8 mouse cellular contexts compared by ENCODE assay signal in genomic region chr12:55452839-55453238, GRCm38 (mm10). TPM values are rescaled to one million over a fixed set of nuclear protein-coding genes. Genes with fewer than 3 reads are reported as not detected.
DNase-seq lines count a peak whose midpoint lies in the region; ATAC-seq lines count a peak whose summit lies in the region.
"Had no signal": no experiment of that assay in that cellular context is flagged by ENCODE, and none has a peak within 500 bp of the region (broad histone marks: within the 10 kb centered on the region; RNA-seq: fewer than 3 reads in every experiment).

No protein-coding gene starts in this region.

- no peak overlapping the region for H3K9ac ChIP-seq in heart, embryonic 15.5 days
- no peak overlapping the region for H3K9ac ChIP-seq in lung, embryonic 15.5 days
- no peak overlapping the region for H3K9ac ChIP-seq in embryonic facial prominence, embryonic 13.5 days
- no peak overlapping the region for H3K9ac ChIP-seq in stomach, embryonic 14.5 days (replicated peaks; ENCODE audit: low read depth, low read length)

- no peaks in the 10 kb centered on the region for H3K27me3 ChIP-seq in heart, embryonic 15.5 days
- no peaks in the 10 kb centered on the region for H3K27me3 ChIP-seq in heart, embryonic 10.5 days (ENCODE audit: insufficient read depth, poor library complexity, severe bottlenecking)
- H3K27me3 ChIP-seq in lung, embryonic 15.5 days: no peaks in the 10 kb centered on the region
- no peaks in the 10 kb centered on the region for H3K27me3 ChIP-seq in embryonic facial prominence, embryonic 13.5 days
- no peaks in the 10 kb centered on the region for H3K27me3 ChIP-seq in stomach, embryonic 14.5 days (ENCODE audit: control insufficient read depth, insufficient read depth, low read length)
- H3K27me3 ChIP-seq in forebrain, embryonic 10.5 days (ENCODE audit: poor library complexity, severe bottlenecking): no peaks in the 10 kb centered on the region

- 49% methylated on average over 5 of the region's 5 CpGs for WGBS in heart, embryonic 15.5 days
- WGBS in heart, embryonic 10.5 days: 56% methylated on average over 5 of the region's 5 CpGs
- 26% methylated on average over 5 of the region's 5 CpGs for WGBS in lung, embryonic 15.5 days
- WGBS in embryonic facial prominence, embryonic 13.5 days: 32% methylated on average over 5 of the region's 5 CpGs
- WGBS in stomach, embryonic 14.5 days: 39% methylated on average over 5 of the region's 5 CpGs
- 71% methylated on average over 5 of the region's 5 CpGs for WGBS in forebrain, embryonic 10.5 days

- peaks cover 8% of the 10 kb centered on the region for H3K4me1 ChIP-seq in heart, embryonic 15.5 days (replicated peaks)
- H3K4me1 ChIP-seq in heart, embryonic 10.5 days: peaks cover 23% of the 10 kb centered on the region; the same call in 1 of the 2 replicates
- H3K4me1 ChIP-seq in lung, embryonic 15.5 days: peaks cover 17% of the 10 kb centered on the region
- peaks cover 32% of the 10 kb centered on the region for H3K4me1 ChIP-seq in embryonic facial prominence, embryonic 13.5 days
- peaks cover 17% of the 10 kb centered on the region for H3K4me1 ChIP-seq in stomach, embryonic 14.5 days (ENCODE audit: control insufficient read depth, insufficient read depth, low read length)
- peaks cover 25% of the 10 kb centered on the region for H3K4me1 ChIP-seq in forebrain, embryonic 10.5 days

- peak overlapping the region; percentile 36 for H3K27ac ChIP-seq in heart, embryonic 15.5 days
- H3K27ac ChIP-seq in heart, embryonic 10.5 days: no peak overlapping the region
- peak overlapping the region; percentile 62 for H3K27ac ChIP-seq in lung, embryonic 15.5 days
- peak overlapping the region; percentile 49 for H3K27ac ChIP-seq in embryonic facial prominence, embryonic 13.5 days
- H3K27ac ChIP-seq in stomach, embryonic 14.5 days (ENCODE audit: low read length): peak overlapping the region; percentile 68
- no peak overlapping the region for H3K27ac ChIP-seq in forebrain, embryonic 10.5 days

- no peak for ATAC-seq in heart, embryonic 15.5 days (replicated peaks; ENCODE audit: insufficient number of reproducible peaks, insufficient read depth, low FRiP score, low read depth)
- ATAC-seq in lung, embryonic 15.5 days (ENCODE audit: borderline replicate concordance, extremely low read depth, low FRiP score, low TSS enrichment): no peak
- no peak for ATAC-seq in embryonic facial prominence, embryonic 13.5 days (ENCODE audit: insufficient number of reproducible peaks, insufficient read depth, low FRiP score, low TSS enrichment, low read depth)
- no peak for ATAC-seq in stomach, embryonic 14.5 days (ENCODE audit: insufficient number of reproducible peaks, insufficient read depth, low FRiP score, low read depth)

- no peak overlapping the region for H3K4me2 ChIP-seq in heart, embryonic 15.5 days
- H3K4me2 ChIP-seq in lung, embryonic 15.5 days: no peak overlapping the region
- no peak overlapping the region for H3K4me2 ChIP-seq in embryonic facial prominence, embryonic 13.5 days
- no peak overlapping the region for H3K4me2 ChIP-seq in stomach, embryonic 14.5 days (replicated peaks; ENCODE audit: low read depth, low read length)

- no peak for DNase-seq in heart, embryonic 10.5 days (ENCODE audit: low spot score)
- DNase-seq in lung, postnatal 10 days: no peak
- DNase-seq in forebrain, embryonic 10.5 days (ENCODE audit: extremely low spot score, low spot score): no peak
- DNase-seq: cerebellum, adult 9-10 months had no signal

- H3K4me3 ChIP-seq in heart, embryonic 15.5 days: no peak overlapping the region
- H3K4me3 ChIP-seq in heart, embryonic 10.5 days: no peak overlapping the region
- no peak overlapping the region for H3K4me3 ChIP-seq in lung, embryonic 15.5 days
- H3K4me3 ChIP-seq in embryonic facial prominence, embryonic 13.5 days: no peak overlapping the region
- no peak overlapping the region for H3K4me3 ChIP-seq in stomach, embryonic 14.5 days (ENCODE audit: low read depth, low read length)
- no peak overlapping the region for H3K4me3 ChIP-seq in forebrain, embryonic 10.5 days

- H3K9me3 ChIP-seq in heart, embryonic 15.5 days (replicated peaks): no peaks in the 10 kb centered on the region
- H3K9me3 ChIP-seq in heart, embryonic 10.5 days: no peaks in the 10 kb centered on the region
- H3K9me3 ChIP-seq in lung, embryonic 15.5 days: no peaks in the 10 kb centered on the region
- H3K9me3 ChIP-seq in embryonic facial prominence, embryonic 13.5 days: no peaks in the 10 kb centered on the region
- H3K9me3 ChIP-seq in stomach, embryonic 14.5 days (ENCODE audit: control insufficient read depth, low read depth, low read length): no peaks in the 10 kb centered on the region
- H3K9me3 ChIP-seq in forebrain, embryonic 10.5 days: no peaks in the 10 kb centered on the region

- no peaks in the 10 kb centered on the region for H3K36me3 ChIP-seq in heart, embryonic 15.5 days
- no peaks in the 10 kb centered on the region for H3K36me3 ChIP-seq in heart, embryonic 10.5 days
- H3K36me3 ChIP-seq in lung, embryonic 15.5 days: no peaks in the 10 kb centered on the region
- H3K36me3 ChIP-seq in embryonic facial prominence, embryonic 13.5 days: no peaks in the 10 kb centered on the region
- no peaks in the 10 kb centered on the region for H3K36me3 ChIP-seq in stomach, embryonic 14.5 days (ENCODE audit: control insufficient read depth, insufficient read depth, low read length)
- H3K36me3 ChIP-seq in forebrain, embryonic 10.5 days (replicated peaks): no peaks in the 10 kb centered on the region

RNA-seq across cellular contexts. Expression of gene Nfkbia, which starts 39.6 kb away (rescaled TPM):
- 61.4 and 82.5 TPM in 2 replicates for polyA plus RNA-seq in heart, embryonic 15.5 days (2015; fragmentation: Nextera tagmentation; extraction: Ambion mirVana)
- 36.8 and 44.2 TPM in 2 replicates for polyA plus RNA-seq in heart, embryonic 10.5 days (2016; fragmentation: Nextera tagmentation; extraction: Ambion mirVana)
- 110 and 116 TPM in 2 replicates for polyA plus RNA-seq in lung, embryonic 15.5 days (2015; fragmentation: Nextera tagmentation; extraction: Ambion mirVana)
- 117 and 126 TPM in 2 replicates for polyA plus RNA-seq in embryonic facial prominence, embryonic 13.5 days (2015; fragmentation: Nextera tagmentation; extraction: Ambion mirVana)
- polyA plus RNA-seq in stomach, embryonic 14.5 days (2014; fragmentation: Nextera tagmentation; extraction: Ambion mirVana): 91.8 and 95.4 TPM in 2 replicates
- polyA plus RNA-seq in forebrain, embryonic 10.5 days (2016; fragmentation: Nextera tagmentation; extraction: Ambion mirVana): 34.3 and 36.1 TPM in 2 replicates

Comparison
In these comparisons a context has a peak if more than half of its experiments do, and no peak if none do; other contexts are left out.
1. H3K27ac ChIP-seq: peak in heart, embryonic 15.5 days (single experiment), lung, embryonic 15.5 days (single experiment), embryonic facial prominence, embryonic 13.5 days (single experiment) and stomach, embryonic 14.5 days (single experiment); none in heart, embryonic 10.5 days (single experiment) and forebrain, embryonic 10.5 days (single experiment).